Mouse (Mus musculus) embryonic facial prominence, embryonic 15.5 days (tissue): ENCODE measurements at regions not wholly inside any gene's neighbourhood (a gene's known extent, or its start where the extent isn't known, plus 50 kb on each side); places are given as distances from the start of the nearest gene placed in this dataset.

Experiments used
- ATAC-seq: fragments of 200-750 bp; cut with Nextera tagmentation; 2 replicates; pipeline ENCODE4 v1.8.0; 2017; ENCODE audit warnings: low read depth, moderate TSS enrichment; ENCODE audit not compliant: insufficient number of reproducible peaks, low FRiP score, low TSS enrichment
- H3K27ac ChIP-seq: fragments of 300-500 bp; sonication (generic); replicated peaks from 2 replicates; pipeline ENCODE4 v1.5.1; 2015; ENCODE audit warnings: mild to moderate bottlenecking, inconsistent platforms
- H3K27me3 ChIP-seq: fragments of 300-500 bp; sonication (generic); 2 replicates; pipeline ENCODE4 v1.6.1; 2015; ENCODE audit warnings: inconsistent platforms
- H3K36me3 ChIP-seq: fragments of 300-500 bp; sonication (generic); 2 replicates; pipeline ENCODE4 v1.6.1; 2015; ENCODE audit warnings: mild to moderate bottlenecking, inconsistent platforms
- H3K4me1 ChIP-seq: fragments of 300-500 bp; sonication (generic); 2 replicates; pipeline ENCODE4 v1.6.1; 2015; ENCODE audit warnings: inconsistent platforms
- H3K4me2 ChIP-seq: fragments of 300-500 bp; sonication (generic); replicated peaks from 2 replicates; pipeline ENCODE4 v1.6.1; 2015; ENCODE audit warnings: mild to moderate bottlenecking, inconsistent platforms
- H3K4me3 ChIP-seq: fragments of 300-500 bp; sonication (generic); replicated peaks from 2 replicates; pipeline ENCODE4 v1.5.1; 2015; ENCODE audit warnings: mild to moderate bottlenecking, inconsistent platforms
- H3K9ac ChIP-seq: fragments of 300-500 bp; sonication (generic); 2 replicates; pipeline ENCODE4 v1.6.1; 2015; ENCODE audit warnings: inconsistent platforms
- H3K9me3 ChIP-seq: fragments of 300-500 bp; sonication (generic); replicated peaks from 2 replicates; pipeline ENCODE4 v1.6.1; 2016; ENCODE audit warnings: inconsistent platforms
- whole genome bisulfite sequencing: fragments of 180-500 bp; shearing (Covaris S2); methylation state at CpG from one replicate; pipeline ENCODE4 v1.1.7; 2015; 5-methylcytosine and 5-hydroxymethylcytosine counted together

DNA sequence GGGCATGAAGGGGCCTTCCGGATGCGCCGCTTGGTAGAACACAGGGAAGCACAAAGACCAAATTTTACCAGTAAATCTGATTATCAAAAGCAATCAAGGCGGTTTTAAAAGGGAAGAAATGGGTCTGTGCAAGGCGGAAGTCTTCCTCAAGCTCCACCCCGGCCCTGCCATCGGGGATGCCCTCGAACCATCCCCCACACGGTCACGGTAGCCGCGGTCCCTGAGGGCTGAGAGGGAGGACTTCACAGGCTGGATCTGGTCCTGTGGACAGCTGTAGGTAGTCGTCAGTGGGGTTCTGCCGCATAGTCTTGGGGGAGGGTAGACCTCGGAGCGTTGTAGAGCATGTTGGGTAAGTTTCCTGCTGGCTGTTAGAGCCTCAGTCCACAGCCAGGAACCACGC, 104.9 kb downstream of the Tpra1 start:
- 22% methylated on average over 17 of the region's 17 CpGs for WGBS
- Histone ChIP-seq H3K4me2 (peak overlapping the region; percentile 15; the same call in 1 of the 2 replicates), H3K9ac (no peak overlapping the region), H3K27me3 (no peaks in the 10 kb centered on the region), H3K4me1 (peaks cover 14% of the 10 kb centered on the region), H3K27ac (no peak overlapping the region), H3K4me3 (no peak overlapping the region), H3K36me3 (no peaks in the 10 kb centered on the region), H3K9me3 (no peaks in the 10 kb centered on the region)
- no peak for ATAC-seq

DNA sequence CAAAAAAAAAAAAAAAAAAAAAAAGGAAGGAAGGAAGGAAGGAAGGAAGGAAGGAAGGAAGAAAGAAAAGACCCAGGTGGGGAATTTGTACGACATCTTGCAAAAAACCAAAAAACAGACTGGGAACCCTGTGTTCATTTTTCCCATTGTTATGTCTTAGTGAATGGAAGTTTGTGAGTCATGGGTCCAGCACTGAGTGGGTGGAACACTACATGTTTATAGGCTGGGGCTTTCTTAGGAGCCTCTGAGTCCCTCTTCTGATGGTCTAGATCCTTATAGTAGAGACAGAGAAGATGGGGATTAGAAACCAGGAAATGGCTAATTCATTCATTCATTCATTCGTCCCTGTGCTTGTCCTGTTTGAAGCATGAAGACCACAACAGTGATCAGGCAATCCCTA, 105.5 kb downstream of the Tpra1 start:
- Histone ChIP-seq H3K27ac (no peak overlapping the region), H3K27me3 (no peaks in the 10 kb centered on the region), H3K4me1 (peaks cover 14% of the 10 kb centered on the region), H3K4me3 (no peak overlapping the region), H3K4me2 (no peak overlapping the region), H3K9ac (no peak overlapping the region), H3K36me3 (no peaks in the 10 kb centered on the region), H3K9me3 (no peaks in the 10 kb centered on the region)
- 74% methylated on average over 2 of the region's 2 CpGs for WGBS
- no peak for ATAC-seq

DNA sequence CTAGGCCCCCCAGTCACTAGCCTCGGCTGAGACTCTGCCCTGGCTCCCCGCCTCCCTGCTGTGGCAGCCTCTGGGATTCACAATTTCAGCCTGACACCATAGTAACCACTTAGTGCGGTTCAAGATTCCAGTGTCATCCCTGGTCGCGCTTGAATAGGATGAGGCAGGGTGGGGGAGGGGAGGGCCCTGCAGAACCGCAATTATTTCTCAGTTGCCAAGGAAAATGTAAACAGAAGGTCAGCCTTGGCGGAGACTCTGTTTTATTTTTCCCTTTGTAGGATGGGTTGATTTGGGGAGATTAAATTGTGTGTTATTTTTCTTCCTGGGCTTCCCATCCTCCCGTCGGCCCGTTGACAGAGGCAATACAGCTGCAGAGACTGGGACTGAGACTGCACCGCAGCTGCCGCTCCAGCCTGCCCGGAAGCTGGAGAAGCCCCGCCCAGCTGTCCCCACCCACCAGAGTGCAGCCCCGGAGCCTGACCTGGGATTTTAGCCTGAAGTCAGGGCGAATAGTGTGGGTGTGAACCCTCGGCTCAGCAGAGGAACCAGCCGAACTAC, 106.6 kb downstream of the Tpra1 start:
- no peak overlapping the region for H3K9ac ChIP-seq
- H3K4me1 ChIP-seq = peaks cover 14% of the 10 kb centered on the region
- ATAC-seq = peak; percentile 69
- no peaks in the 10 kb centered on the region for H3K9me3 ChIP-seq
- H3K27ac ChIP-seq = no peak overlapping the region; the same call in 1 of the 2 replicates
- H3K4me3 ChIP-seq = peak overlapping the region; percentile 32
- WGBS = 2% methylated on average over 18 of the region's 18 CpGs
- H3K36me3 ChIP-seq = no peaks in the 10 kb centered on the region
- H3K4me2 ChIP-seq = peak overlapping the region; percentile 51
- H3K27me3 ChIP-seq = no peaks in the 10 kb centered on the region

DNA sequence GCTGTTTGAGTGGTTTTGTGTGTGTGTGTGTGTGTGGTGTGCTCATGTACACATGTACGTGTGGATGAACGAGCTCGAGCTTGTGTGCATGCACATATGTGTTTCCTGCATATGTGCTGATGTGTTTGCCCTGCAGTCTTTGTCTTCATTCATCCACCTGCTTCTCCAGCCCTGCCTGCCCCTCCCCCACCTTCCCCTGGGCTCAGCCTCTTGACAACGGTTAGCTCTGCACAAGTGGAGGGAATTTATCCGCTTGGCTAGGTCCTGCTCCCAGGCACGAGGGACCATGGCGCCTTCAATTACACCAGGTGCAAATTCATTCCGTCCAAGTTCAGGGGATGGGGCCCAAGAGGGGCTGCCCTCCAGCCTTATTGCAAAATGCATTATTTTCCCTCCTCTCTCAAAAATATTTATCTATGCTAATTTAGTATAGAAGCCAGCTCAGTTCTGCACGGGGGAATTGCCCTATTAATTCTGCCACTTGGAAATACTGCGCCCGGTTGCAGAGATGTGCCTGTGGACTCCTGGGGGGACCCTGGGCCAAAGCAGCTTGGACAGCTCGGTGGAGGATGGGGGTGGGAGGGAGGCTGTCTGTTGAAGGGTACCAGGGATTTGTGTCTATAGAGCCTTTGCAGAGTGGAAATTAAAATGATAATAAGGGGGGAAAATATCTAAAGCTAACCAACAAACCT, 111.1 kb downstream of the Tpra1 start:
- no peak overlapping the region for H3K27ac ChIP-seq
- 38% methylated on average over 12 of the region's 12 CpGs for WGBS
- H3K4me2 ChIP-seq = no peak overlapping the region
- H3K4me3 ChIP-seq = no peak overlapping the region
- peaks cover 12% of the 10 kb centered on the region for H3K4me1 ChIP-seq
- no peak for ATAC-seq
- no peaks in the 10 kb centered on the region for H3K9me3 ChIP-seq
- no peaks in the 10 kb centered on the region for H3K36me3 ChIP-seq
- no peak overlapping the region for H3K9ac ChIP-seq
- no peaks in the 10 kb centered on the region for H3K27me3 ChIP-seq

DNA sequence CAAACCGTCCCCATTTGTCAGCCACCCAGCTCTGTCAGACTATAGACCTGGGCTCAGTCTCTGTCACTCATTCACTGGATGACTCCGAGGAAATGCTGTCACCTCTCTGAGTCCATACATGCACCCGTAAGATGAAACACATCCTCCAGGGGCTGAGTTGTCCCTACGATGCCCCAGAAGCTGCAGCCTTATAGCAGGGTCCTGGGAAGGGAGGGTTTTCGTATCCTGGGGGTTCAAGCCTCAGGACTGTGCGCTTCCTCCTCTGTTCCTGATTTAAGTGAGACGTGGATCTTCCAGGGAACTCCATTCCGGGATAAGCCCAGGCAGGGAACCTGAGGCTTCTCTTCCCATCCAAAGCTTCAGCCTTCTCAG, 111.6 kb downstream of the Tpra1 start:
- Histone ChIP-seq H3K9ac (no peak overlapping the region), H3K27me3 (no peaks in the 10 kb centered on the region), H3K9me3 (no peaks in the 10 kb centered on the region), H3K36me3 (no peaks in the 10 kb centered on the region), H3K27ac (no peak overlapping the region), H3K4me3 (no peak overlapping the region), H3K4me2 (no peak overlapping the region), H3K4me1 (peaks cover 6% of the 10 kb centered on the region)
- no peak for ATAC-seq
- 51% methylated on average over 8 of the region's 8 CpGs for WGBS

DNA sequence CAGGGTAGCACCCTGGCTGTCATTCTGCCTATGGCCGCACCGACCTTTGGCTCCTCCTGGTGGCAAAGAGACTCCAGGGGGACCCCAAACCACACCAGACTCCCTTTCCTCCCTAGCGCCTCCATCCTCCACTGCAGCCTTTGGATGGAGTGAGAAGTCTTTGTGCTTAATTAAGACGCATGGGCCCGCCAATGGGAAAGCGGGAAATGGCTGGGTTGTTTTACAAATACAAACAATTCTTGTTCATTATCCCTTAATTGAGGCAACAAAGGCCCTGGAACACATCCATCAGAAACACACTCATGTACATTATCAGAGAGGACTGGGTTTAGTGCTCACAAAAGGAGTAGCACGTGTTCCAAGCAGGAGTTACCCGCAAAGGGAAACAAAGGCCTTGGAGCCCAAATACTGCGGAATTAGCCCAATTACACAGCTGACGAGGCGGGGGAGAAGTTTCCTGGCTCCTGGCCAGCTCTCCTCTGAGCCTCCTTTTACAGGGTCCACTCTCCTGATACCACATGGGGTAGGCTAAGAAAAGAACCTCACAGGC, 122.1 kb downstream of the Tpra1 start:
- H3K36me3 ChIP-seq = no peaks in the 10 kb centered on the region
- no peak overlapping the region for H3K4me2 ChIP-seq
- peaks cover 4% of the 10 kb centered on the region; the same call in 1 of the 2 replicates for H3K27me3 ChIP-seq
- H3K9me3 ChIP-seq = no peaks in the 10 kb centered on the region
- no peak for ATAC-seq
- no peak overlapping the region for H3K9ac ChIP-seq
- 27% methylated on average over 11 of the region's 11 CpGs for WGBS
- H3K27ac ChIP-seq = no peak overlapping the region
- H3K4me1 ChIP-seq = peaks cover 3% of the 10 kb centered on the region; the same call in 1 of the 2 replicates
- no peak overlapping the region for H3K4me3 ChIP-seq

DNA sequence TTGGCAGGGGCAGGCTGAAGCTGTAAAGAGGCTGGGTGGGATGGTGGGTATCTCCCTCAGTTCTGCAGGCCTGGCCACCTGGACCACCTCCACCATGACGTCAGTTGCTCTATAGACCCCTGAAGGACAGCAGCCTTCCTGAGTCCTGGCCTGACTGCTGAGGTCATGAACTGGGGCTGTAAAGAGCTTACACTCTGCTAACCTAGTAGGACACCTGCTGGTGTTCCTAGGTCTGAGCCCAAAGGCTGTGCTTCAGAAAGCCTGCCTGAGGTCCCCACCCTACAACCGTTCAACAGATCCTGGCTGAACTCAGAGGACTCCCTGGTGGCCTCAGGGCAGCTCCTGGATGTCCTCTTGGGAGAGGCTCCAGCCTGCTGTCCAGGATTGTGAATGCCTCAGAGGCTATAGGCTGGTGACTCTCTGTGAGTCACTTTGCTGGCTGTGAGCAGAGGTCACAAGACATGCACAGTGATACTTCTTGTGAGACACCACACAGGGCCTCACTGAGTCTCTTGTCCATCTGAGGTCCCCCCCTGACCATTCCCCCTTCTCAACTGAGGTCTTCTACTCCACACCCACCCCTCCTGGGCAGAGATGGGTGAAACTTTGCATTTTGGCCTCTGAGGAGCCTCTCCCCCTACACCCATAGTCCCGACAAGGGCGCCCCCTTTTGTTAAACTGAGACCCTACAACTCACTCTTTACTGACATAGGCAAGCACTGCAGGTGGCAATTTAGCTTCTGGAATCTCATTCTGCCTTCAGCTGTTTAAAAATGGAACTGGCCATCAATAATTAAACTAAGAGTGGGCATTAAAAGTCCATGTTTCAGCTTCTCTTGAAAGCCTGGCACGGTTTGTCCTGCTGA, 131.6 kb downstream of the Tpra1 start:
- WGBS = 42% methylated on average over 5 of the region's 5 CpGs
- no peak overlapping the region for H3K4me2 ChIP-seq
- H3K9ac ChIP-seq = no peak overlapping the region
- H3K27me3 ChIP-seq = peaks cover 10% of the 10 kb centered on the region; the same call in 1 of the 2 replicates
- no peak overlapping the region for H3K4me3 ChIP-seq
- H3K4me1 ChIP-seq = no peaks in the 10 kb centered on the region
- no peaks in the 10 kb centered on the region for H3K36me3 ChIP-seq
- H3K27ac ChIP-seq = no peak overlapping the region
- no peaks in the 10 kb centered on the region for H3K9me3 ChIP-seq
- ATAC-seq = no peak; the same call in 1 of the 2 replicates

DNA sequence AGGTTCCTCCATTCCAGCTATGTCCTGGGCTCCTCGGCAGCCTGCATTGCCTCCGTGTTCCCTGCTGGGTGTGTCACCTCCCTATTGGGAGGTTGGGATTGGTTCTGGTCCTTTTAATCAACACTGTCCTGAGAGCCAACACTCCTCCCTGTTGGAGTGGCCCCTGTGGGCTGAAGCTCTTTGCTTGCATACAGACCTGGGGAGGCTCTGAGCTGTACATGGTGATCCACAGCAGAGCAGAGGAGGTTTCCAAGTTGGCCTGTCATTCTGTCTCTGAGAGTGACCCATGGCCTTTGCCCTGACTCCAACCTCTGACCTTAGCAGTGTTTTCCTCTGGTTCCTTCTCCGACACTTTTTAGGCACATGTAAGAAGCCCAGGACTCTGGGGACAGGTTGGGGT, 132.4 kb downstream of the Tpra1 start:
- H3K36me3 ChIP-seq = no peaks in the 10 kb centered on the region
- H3K4me1 ChIP-seq = no peaks in the 10 kb centered on the region
- H3K9ac ChIP-seq = no peak overlapping the region
- no peak overlapping the region for H3K4me2 ChIP-seq
- no peak for ATAC-seq
- no peak overlapping the region for H3K4me3 ChIP-seq
- H3K9me3 ChIP-seq = no peaks in the 10 kb centered on the region
- peaks cover 10% of the 10 kb centered on the region; the same call in 1 of the 2 replicates for H3K27me3 ChIP-seq
- no peak overlapping the region for H3K27ac ChIP-seq
- WGBS = 57% methylated on average over 3 of the region's 3 CpGs

DNA sequence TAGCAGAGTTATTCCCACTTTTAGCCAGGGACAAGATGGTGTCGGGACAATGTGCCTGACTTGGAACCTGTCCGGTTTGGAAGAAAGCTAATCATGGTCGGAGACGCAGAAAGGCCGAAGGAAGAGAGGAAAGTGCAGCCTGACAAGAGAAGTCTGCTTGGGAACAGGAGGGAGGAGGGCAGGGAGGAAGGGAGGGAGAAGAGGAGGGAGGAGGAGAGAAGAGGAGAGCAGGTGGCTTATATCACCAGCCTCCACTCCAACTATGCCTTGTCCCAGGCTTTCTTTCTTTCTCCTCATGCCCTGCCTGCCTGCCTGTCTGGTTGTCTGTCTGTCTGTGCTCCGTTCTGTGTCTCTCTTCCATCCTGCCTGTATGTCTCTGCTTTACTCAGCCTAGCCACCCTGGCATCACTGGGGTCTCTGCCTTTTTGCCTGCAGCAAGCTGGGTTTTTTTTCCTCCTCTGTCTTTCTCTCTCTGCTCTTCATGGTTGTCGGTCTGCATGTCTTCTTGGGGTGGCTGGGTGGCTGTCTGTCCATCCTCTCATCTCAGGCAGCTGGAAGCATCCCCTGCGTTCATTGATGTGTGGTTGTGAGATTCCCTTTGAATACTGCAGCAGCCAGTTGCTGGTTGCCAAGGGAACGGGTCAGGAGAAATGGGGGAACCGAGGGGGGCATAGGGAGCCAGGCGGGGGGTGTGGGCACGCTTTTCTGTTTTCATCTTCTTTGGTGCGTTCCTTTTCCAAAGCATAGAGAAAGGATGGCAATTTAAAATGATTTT, 133.2 kb downstream of the Tpra1 start:
- H3K27me3 ChIP-seq = peaks cover 10% of the 10 kb centered on the region; the same call in 1 of the 2 replicates
- no peaks in the 10 kb centered on the region for H3K36me3 ChIP-seq
- no peak overlapping the region for H3K4me2 ChIP-seq
- no peaks in the 10 kb centered on the region for H3K4me1 ChIP-seq
- H3K9me3 ChIP-seq = no peaks in the 10 kb centered on the region
- H3K27ac ChIP-seq = no peak overlapping the region
- WGBS = 61% methylated on average over 13 of the region's 13 CpGs
- no peak overlapping the region for H3K9ac ChIP-seq
- no peak for ATAC-seq
- H3K4me3 ChIP-seq = no peak overlapping the region

DNA sequence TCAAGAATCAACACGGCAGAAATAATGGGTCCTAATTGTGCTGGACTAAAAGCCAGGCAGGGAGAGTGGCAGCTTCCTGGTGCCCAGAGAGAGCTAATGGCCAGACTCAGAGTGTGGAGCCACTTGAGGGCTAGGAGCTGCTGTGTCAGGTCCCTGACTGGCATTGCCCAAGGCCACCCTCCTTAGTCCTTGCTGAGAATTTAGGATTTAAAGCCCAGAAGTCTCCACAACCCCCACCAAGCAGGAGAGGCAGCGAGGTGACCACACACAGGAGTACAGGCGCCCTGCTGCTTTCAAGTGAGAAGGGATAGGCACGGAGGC, 133.7 kb downstream of the Tpra1 start:
- Histone ChIP-seq H3K9ac (no peak overlapping the region), H3K4me2 (no peak overlapping the region), H3K27me3 (peaks cover 10% of the 10 kb centered on the region; the same call in 1 of the 2 replicates), H3K4me1 (no peaks in the 10 kb centered on the region), H3K36me3 (no peaks in the 10 kb centered on the region), H3K9me3 (no peaks in the 10 kb centered on the region), H3K27ac (no peak overlapping the region), H3K4me3 (no peak overlapping the region)
- no peak for ATAC-seq
- 59% methylated on average over 4 of the region's 4 CpGs for WGBS

DNA sequence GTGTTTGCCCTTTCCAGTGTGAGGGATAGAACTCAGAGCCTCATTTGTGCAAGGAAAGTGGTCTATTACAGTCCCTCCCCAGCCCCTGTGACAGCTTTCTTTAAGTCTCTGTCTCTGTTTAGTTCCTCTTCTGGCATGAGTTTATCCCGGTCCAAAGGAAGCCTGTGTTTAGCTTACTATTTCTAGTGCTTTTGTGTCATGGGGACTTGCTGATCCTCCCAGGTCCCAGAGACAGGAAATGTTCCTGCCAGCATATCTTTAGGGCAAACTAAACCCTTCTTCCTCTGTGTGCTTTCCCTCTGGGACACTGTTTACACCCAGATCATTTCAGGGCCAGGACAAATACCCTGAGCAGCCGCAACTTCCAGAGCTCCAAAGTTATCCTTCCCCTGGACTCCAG, 135.3 kb downstream of the Tpra1 start:
- Histone ChIP-seq H3K9ac (no peak overlapping the region), H3K36me3 (no peaks in the 10 kb centered on the region), H3K4me1 (no peaks in the 10 kb centered on the region), H3K9me3 (no peaks in the 10 kb centered on the region), H3K27ac (no peak overlapping the region), H3K27me3 (peaks cover 10% of the 10 kb centered on the region; the same call in 1 of the 2 replicates), H3K4me2 (no peak overlapping the region), H3K4me3 (no peak overlapping the region)
- no peak for ATAC-seq
- WGBS = 37% methylated on average over 2 of the region's 2 CpGs
